Mouse (Mus musculus) heart, postnatal 10 days (tissue): ENCODE results near the gene Kif26b. TPM values are rescaled to one million over a fixed set of nuclear protein-coding genes. Genes with fewer than 3 reads are reported as not detected.

Source experiments
- DNase-seq, 2 experiments: peaks; one replicate each; pipeline ENCODE4 v3.0.0; 2021
- intact Hi-C: fragments of 180-260 bp; cut with DNase I; formaldehyde crosslinking; loops from one replicate; pipeline ENCODE4 v1.15.1; 2025
- total RNA-seq, 2 experiments: library from RNA; stranded (reverse); gene quantifications; 2 replicates each; pipeline ENCODE4 v1.2.3; 2021

The Kif26b gene
- total RNA-seq, 2 experiments from 2014 or later = 10.9 to 12.9 TPM

DNA sequence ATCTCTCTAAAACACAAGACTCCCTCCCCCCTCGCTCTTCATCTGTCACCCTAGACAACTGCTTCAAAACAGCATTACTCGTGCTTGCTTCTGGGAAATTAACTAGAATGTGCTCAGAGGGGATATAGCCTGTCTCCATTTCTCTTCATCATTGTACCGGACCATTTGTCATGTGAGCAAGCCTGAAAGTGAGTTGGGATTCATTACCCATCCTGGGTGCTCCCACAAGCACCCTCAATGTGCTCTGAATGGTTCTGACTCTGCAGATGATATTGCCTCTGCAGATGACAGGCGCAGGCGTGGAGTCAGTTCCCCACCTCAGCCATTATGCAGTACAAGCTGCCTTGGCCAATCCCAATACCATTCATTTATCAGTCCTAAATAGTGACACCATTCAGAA lies 357.7 kb downstream of the Kif26b start:
- DNase-seq = no peak
- intact Hi-C loops = no loop called here

DNA sequence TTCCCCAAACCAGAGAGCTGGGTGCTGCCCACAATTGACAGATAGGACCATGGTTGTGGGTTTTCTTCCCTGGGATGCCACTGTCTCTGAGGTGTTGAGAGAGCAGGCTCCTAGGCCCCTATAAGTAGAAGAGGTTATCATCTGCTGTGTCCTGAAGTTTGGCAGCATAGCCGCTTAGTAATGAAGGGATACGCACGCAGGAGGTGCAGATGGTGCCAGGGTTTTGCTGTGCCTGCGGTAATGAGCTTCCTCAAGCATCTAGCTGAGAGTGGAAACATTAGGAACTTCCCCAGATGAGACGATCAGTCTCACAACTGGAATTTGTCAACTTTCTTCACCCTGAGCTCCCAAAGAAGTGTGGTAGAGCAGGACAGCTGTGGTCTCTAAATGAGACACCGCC lies 363.5 kb downstream of the Kif26b start:
- intact Hi-C loops = no loop called here
- no peak for DNase-seq

DNA sequence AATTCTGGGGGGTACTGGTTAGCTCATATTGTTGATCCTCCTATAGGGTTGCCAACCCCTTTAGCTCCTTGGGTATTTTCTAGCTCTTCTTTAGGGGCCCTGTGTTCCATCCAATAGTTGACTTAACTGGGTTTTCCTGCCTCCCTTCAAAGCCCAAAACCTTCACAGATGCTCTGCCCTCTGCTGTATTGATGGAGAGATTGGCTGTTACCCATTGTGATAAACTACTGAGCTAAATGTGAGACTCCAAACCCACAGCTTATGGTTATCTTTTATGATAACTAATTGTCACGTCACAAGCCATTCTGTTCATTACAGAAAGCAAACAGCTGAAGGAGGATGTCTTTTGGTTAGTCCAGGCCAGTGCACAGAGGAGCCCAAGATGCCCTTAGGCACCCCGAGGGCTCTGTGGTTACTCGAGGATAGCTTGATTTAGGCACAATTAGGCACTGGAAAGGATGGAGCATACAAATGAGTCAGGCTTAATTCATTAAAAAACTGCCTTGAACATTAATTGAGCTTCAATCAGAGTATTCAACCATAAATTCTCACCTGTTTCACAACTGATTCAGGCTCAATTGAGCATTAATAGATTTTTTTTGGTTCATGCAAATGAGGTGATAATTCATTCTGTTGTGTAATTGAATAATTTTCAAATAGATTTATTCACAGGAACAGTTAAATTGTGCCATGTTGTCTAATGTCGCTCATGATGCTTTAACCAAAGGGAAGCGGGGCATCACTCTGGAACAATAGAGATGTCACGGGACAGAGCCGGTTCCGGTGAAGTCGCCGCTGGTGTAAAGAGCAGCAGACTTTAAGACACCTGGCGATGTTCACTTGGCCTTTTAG lies 364.5 kb downstream of the Kif26b start:
- DNase-seq = no peak
- intact Hi-C loops = no loop called here

DNA sequence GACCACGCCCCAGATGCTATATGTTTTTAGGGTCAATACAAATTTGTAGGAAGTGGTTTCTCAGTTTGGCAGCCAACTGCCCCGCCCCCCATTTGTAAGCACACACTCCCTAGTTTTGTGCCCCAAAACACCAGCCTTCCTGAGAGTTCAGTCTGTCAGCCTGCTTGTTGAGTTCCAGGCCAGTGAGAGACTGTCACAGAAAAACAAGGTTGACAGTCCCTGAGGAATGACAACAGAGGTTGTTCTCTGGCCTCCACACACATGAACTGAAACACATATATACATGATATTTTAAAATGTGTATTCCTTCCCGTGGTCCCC lies 365.1 kb downstream of the Kif26b start:
- DNase-seq = no peak
- intact Hi-C loops = no loop called here

DNA sequence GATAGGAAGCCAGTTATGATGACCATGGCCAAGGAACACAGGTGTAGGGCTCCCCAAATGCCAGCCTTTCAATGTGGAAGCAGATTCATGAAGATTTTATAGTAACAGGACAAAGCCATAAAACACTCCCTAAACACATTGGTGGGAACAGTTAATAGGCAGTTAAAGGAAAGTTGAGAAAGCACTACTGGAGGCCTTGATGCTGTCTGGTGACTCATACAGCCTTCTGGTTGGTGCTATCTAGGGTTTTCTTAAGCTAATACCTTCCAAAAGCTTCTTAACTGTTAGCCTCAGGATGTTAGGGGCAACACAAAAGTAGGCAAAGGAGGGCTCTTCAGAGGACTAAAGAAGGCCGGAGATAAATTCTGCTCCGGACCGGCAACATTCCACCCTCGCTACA lies 366.7 kb downstream of the Kif26b start:
- DNase-seq = no peak
- intact Hi-C loops = no loop called here

DNA sequence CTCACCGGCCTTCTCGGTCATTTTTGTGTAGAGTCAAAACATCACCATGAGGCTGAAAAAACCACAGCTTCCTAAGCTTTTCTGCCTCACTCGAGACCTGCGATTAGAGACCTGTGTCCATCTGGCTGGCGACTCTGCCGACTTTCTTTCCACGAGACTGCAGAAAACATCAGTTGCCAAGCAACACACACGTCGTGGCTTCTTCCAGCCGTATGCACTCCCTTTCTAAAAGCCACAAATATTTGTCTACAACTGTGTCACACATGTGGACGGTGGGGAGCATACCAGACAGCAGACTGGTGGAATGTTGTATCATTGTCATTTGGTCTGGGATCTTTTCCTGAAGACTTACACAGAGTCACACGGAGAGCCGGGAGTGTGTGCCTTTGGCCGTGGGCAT lies 382.0 kb downstream of the Kif26b start:
- intact Hi-C loops = no loop called here
- DNase-seq = no peak

DNA sequence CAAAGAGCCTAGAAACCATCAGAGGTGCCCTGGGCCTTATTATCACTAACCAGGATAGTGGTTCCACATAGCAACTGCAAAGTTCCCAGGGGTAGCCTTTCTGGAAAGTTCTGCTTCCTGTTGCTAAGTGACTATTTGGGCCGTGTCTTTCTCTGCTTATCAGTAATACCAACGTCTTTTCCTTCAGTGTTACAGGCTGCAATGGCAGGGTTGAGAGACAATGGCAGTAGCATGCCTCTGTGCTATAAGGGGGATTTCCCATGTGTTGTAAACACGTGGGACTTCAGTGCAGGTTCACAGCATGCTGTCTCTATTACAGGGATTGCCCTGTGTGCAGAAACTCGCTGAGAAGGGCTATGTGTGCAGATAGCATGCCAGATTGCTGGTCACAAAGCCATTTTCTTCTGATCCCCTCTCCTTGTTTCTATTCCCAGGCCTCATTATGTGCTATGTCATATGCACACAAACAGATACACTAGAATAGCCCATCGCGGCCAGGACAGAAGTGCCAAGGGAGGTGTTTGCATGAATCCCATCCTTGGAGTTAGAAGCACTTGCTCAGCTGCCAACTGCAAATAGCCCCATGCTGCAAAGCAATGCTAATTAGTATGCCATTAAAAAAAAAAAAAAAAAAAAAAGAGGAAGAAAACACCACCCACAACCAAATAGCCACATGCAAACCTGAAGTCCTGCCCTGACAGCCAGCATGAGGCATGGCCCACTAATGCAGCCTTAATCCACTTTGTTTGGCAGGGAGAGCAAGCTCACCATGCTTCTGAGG lies 384.2 kb downstream of the Kif26b start:
- DNase-seq = no peak
- intact Hi-C loops = no loop called here

DNA sequence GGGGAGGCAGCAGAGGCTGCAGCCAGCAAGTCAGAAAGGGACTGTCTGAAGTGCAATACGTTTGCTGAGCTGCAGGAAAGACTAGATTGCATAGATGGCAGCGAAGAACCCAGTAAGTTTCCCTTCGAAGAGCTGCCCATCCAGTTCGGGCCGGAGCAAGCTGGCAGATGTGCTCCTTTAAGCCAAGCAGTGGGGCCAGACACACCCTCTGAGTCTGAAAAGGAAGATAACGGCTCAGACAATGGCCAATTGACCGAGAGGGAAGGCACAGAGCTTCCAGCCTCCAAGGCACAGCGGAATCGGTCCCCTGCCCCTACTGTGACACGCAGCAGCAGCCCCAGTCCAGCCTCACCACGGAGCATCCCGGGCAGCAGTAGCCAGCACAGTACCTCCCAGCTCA lies 386.1 kb downstream of the Kif26b start:
- intact Hi-C loops = no loop called here

DNA sequence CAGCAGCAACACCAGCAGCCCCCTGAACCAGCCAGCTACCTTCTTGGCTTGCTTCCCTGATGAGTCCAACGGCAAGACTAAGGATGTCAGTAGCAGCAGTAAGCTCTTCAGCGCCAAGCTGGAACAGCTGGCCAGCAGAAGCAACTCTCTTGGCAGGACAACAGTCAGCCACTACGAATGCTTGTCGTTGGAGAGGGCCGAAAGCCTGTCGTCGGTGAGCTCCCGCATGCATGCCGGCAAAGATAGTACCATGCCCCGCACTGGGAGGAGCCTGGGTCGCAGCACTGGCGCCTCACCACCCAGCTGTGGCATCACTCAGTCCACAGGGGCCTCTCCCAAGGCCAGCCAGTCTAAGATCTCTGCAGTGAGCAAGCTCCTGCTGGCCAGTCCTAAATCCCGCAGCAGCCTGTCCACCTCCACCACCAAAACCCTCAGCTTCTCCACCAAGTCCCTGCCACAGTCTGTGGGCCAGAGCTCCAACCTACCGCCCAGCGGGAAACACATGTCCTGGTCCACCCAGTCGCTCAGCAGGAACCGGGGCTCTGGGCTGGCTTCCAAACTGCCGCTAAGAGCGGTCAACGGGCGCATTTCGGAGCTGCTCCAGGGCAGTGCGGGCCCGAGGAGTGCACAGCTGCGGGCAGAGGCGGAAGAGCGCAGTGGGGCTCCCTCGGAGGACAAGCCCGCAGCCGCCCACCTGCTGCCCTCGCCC lies 388.4 kb downstream of the Kif26b start:
- DNase-seq = peak; percentile 21 to 41
- intact Hi-C loops = no loop called here

More for the DNA sequence above, 386.1 kb downstream of the Kif26b start:
- no peak for DNase-seq

DNA sequence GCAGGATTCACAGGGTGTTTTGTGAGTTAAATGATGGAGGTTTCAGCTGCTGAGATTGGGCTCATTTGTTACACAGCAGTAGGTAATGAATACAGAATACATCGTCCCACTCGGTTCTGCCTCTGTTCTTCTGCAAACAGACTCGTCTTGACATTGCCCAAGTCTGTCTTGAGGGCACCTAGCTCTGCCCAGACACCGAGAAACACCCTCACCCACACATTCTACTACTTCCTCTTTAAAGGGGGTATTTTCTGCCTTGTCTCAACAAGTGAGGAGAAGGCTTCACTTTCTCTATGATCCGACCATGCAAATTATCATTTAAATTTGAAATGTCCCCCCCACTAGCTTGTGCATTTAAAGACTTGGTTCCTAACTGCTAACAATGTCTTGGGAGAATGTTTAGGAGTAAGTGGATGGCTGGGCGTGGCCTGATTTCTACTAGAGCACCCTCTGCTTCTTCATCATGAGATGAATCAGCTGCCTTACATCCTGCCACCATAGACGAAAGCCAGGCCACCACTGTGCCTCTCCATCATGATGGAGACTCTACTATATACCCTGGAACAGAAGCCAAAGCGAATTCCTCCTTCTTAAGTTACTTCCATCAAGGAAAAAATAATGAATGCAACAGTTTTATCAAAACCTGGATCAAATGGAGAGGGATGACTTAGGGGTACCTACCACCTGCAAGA lies 395.7 kb downstream of the Kif26b start:
- intact Hi-C loops = no loop called here
- DNase-seq = no peak

DNA sequence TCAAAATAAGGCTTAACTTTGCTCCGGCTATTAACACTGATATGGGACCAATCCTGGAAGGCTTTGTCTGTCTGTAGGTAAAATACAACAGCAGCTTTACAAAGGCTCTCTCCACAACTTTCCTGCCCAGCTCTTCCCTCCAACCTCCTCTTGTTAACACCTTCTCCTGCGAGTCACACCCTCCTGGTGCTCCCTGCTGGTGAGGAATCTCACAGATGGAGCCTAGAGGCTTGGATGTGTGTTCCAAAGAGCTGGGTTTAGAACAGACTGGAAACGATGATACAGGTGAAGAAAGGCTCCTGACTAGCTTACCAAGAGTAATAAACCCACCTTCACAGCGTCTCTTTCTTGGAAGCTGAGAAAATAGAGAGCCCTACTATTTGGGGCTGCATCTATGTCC lies 400.6 kb downstream of the Kif26b start:
- DNase-seq = no peak
- intact Hi-C loops = no loop called here

DNA sequence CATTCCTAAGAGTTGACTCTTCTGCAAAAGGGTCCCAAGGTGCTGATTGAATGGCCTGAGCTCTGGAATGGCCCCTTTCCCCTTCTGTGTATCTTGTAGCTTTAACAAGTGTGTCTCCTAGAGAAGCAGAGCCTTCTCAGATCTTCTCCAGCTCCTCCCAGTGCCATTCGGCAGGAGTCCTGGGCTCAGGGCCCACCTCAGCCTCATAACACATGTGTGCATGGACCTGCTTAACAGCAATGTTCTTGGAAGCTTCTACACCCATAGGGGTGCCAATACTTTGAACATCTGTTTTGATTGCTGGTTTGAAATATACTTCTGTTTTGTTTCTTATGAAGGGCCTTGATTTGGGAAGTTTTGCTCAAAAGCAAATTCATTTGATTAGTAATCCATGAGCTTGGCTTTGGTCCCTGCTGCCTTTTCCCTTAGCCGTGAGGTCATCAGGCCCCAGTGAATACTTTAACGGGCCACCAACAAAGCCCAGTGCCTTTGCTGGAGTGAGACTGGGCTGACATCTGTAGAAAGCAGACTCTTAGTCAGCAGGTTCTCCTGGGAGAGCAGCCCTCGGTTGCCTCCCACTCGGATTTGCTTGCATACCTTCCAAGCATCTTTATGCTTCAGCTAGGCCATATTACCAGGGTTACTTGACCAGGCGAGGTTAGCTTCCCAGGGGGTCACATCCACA lies 405.2 kb downstream of the Kif26b start:
- intact Hi-C loops = no loop called here
- no peak for DNase-seq

DNA sequence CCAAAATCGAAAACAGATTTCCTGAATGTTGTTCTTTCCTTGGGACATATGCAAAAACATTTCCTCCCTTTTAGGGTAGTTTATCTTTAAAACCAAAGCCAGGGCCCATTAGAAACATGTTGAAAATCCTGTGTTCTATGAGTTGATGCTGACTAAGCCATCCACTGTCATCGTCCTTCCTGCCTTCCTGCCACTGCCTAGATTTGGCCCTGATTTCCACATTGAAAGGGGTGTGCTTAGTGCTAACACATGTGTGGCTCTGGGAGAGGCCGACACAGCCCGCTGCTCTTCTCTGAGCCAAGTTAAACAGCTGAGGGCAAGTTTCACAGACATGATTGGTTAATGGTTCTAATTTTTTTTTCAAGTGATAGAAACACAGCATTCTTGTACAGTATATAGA lies 407.5 kb downstream of the Kif26b start:
- peak; percentile 19 to 23 for DNase-seq
- intact Hi-C loops = no loop called here

DNA sequence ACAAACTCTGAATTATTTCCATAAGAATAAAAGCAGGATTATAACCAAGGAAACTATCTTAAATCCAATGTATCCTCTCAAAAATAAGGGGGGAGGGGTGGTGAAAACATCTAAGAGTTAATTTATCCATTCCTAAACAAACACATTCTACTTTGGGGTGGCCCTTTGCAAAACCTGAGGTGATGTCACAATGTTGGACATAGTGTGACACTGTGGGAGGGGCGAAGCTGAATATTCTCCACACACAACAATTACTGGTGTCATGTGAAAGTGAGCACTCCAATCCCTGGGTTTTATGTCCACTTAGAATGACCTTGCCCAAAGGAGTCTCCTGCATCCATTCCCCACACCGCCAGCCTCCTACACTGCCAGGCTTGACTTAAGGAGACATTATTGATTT lies 408.1 kb downstream of the Kif26b start:
- no peak for DNase-seq
- intact Hi-C loops = no loop called here

DNA sequence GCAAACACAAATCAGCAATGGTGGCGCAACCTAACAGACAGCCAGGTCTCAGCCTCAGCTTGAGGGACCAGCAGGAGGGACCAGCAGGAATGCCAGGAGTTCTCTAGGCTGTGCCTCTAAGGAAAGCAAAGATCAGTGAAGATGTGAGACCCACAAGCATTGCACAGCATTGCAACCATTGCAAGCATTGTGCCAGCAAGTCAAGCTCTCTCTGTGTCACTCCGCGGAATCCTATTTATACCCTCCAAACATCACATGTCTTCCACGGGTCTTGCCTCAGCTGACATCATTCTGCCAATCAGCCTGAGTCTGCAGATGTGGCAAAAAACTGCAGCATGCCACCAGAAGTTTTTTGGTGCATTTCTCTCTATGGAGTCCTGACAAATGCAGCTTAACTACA lies 411.4 kb downstream of the Kif26b start:
- DNase-seq = no peak
- intact Hi-C loops = no loop called here

DNA sequence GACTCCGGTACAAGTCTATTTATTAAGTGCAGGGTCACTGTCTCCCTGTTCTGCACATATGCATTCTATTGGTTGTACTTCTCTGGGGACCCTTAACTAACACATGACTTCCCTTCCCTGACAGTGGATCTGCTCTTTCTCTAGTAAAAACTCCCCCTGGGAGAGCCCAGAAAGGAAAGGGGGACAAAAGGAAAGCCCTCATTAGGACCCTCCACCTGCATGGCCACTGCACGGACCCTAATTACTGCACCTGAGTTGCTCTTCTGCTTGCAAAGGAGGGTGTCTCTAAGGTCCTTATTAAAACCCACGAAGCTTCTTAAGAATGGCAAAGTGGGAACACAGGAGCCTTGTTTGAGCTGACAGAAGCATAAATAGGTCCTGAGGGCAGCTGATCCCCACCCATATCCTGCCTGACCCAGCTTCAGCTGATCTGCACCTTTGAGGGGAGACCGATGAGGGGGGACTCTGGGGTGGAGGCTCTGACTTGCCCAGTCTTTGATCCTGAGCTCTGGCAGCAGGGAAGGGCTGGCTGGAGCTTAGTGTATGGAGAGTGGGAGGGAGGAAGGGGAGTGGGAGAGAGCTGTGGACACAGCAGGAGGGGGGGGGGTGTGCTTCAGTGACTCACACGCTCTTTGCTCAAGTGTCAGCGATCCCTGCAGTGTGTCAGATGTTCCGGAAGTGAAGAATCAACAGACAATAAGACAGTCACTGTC lies 413.5 kb downstream of the Kif26b start:
- DNase-seq = no peak
- intact Hi-C loops = no loop called here

DNA sequence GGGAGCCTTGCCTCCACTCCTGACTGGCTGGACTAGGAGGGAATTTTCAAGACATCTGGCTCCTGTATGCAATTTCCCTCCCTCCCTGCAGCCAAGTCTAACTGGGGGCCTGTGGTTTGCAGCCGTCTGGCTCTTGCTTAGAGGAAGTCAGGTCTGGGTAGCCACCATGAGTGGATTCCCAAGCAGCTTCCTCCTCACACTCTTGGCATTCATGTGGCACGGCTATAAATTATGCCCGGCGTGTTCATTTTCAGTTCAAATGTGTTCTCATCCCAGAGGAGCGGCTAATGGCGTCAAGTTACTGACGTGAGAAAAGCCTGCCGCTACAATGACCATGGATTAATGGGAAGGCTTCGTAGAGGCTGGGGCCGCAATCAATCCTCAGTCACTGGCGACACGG lies 424.0 kb downstream of the Kif26b start:
- DNase-seq = no peak
- intact Hi-C loops = no loop called here

DNA sequence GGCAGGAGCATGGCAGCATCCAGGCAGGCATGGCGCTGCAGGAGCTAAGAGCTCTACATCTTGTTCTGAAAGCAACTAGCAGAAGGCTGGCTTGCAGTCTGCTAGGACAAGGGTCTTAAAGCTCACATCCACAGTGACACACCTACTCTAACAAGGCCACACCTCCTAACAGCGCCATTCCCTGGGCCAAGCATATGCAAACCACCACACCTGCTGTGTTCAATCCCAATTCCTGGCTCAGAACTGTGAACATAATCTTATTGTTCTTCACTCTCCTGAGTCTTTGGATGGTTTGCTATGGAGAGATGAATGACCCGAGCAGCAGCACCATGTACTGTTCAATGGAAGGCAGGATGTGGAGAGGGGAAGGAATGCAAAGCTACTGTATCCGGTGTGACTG lies 429.7 kb downstream of the Kif26b start:
- no peak for DNase-seq
- intact Hi-C loops = no loop called here

DNA sequence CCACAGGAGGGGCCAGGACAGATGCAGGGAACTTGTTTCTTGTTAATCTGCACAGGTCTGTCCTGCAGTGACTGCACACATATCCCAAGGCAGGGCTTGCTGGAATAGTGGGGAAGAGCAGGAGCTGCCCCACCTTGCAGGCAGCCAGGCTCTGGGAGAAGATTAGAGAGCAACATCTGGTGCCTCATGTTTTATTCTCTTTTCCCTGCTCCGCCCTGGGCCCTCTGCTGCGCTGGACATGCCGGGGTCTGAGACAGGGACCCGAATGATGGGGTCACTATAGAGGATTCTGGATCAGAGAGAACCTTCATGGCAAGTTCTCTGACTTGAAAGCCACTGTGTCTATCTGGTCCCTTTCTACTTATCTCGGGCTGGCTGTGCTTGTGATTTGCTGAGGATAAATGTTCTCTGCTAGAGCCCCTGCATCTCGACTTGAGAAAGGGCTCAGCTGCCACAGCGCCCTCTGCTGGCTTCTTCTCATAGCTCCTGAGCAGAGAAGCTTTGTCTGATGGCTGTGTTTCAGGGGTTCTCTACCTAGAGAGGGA lies 431.2 kb downstream of the Kif26b start:
- peak; percentile 66 to 83 for DNase-seq
- intact Hi-C loops = loop anchor here (1.0 to 5.0 kb wide), 2 partner anchors 127 to 433 kb away; no protein-coding TSS in a partner anchor
